Mouse (Mus musculus): ENCODE results near the gene Dnmt3b.
"Not testable (repeated sequence)": the region's sequence is repeated elsewhere in the genome, so short reads cannot be mapped to it uniquely, and the experiment has no call there.

Gene Dnmt3b

DNA sequence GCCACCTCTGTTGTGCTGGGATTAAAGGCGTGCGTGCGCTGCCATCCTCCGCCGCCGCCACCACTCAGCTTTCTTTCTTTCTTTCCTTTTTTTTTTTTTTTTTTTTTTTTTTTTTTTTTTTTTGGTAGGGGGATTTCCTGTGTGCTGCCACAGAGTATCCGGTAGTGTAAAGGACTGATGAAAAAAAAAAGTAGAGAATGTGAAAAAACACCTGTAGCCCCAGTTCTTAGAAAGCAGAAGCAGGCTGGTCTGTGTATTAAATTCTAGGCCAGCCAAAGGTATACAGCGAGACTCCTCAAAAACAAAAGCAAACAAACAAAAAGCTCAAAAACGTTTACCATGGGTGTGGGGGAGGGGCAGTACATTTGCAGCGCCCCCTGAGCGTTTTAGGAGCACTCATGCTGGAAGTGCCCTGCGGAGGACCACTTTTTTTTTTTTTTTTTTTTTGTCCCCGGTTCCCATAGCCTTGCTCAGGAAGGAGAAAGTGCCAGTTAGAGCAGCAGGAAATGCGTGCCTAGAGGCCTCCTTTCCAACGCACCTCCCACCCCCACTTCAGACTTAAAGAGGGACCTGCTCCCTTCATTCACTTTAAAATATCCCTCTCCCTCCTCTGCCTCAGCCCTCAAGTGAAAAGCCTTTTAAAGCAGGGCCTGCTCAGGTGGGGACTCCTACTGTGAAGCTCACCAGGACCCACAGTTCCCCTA is 10.1 kb upstream of the Dnmt3b start:
- DNase-seq, result peak; percentile 14

DNA sequence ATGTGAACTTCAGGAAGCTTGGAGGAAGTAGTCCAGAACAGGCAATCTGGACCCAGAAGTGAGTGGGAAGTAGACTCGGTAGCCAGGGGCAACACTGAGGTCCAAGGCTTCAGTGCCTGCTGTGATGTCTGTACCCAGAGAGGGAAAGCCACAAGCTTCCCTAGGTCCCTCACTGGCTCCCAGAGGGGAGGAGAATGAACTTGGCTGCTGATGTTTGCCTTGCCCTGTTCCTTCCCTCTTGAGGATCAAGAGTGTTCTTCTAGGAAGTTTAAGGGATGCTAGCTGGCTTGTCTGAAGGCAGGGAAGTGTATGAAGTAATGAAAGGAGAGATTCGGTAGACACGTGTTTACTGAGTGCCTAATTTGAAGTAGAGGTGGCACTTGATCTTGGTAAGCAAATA is 6.8 kb upstream of the Dnmt3b start:
- DNase-seq, result no peak

DNA sequence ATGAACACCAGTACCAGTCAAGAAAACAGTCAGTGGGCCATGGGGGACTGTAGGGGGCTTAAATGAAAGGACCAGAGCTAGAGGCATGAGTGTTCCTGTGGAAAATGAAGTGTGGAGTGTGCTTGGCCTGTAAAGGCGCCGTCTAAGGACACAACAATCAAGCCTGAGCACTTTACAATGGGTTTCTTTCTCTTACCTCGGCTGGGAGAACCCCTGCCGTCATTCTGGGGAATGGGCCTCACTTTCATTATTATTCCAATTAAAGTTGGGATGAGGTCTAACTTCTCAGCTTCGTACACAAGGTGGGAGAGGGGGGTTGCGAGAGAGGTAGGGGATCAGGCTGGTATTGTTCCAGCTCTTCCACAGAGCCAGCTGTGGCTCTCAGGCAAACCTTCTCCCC is 6.3 kb upstream of the Dnmt3b start:
- DNase-seq, result no peak

DNA sequence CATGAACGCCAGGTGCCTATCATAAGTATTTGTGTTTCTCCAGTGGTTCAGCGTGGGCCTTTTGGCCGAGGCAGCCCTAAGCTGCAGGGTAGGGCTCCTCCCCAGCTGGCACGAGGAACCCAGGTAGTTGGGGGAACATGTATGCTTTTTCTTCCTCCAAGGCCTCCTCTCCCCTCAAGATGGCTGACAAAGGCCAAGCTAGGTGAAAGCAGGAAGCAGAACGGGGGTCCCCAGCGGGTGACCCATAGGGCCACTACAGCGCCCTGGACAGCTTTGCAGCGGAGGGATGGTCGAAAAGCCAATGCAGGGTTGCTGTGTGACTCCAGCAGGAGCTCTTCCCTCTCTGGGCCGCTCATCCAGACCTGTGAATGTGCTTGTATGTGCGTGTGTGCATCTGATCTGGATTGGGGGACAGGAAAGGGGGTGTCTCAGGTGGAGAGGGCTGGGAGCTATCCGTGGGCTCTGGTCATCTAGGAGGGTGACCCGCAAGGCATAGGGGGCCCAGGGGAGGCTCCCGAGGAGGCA is 415 bp upstream of the Dnmt3b start:
- peak; percentile 9 for DNase-seq

DNA sequence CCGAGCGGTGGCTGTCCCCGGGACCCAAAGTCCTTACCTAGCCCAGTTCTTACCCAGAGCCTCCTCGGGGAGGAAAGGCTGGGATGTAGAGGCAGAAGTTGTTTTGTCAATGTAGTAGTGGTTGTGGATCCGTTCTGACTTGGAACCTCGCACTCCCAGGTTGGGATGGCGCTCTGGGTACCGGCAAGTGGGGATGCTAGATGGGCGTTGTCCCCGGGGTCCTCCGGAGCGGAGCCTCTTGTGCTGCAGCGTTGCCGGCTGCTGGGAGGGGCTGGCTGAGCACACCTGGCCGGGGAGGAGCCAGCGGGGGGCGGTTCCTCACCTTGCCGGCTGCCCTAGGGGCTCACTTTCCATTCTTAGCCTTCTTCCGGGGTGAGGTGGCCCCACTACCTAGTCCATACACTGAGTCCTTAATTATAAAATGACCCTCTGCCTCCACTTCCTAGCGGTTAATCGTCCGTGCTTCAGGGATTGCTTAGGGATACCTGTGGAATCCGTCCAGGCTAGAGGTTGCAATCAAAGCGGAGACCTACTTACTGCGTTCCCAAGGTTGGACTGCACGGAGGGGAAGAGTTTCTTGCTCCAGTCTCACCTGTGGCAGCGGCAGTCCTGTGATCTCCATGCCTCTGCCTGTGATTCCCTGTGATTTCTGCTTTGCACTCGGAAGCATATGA is 901 bp downstream of the Dnmt3b start:
- DNase-seq, result peak; percentile 45

DNA sequence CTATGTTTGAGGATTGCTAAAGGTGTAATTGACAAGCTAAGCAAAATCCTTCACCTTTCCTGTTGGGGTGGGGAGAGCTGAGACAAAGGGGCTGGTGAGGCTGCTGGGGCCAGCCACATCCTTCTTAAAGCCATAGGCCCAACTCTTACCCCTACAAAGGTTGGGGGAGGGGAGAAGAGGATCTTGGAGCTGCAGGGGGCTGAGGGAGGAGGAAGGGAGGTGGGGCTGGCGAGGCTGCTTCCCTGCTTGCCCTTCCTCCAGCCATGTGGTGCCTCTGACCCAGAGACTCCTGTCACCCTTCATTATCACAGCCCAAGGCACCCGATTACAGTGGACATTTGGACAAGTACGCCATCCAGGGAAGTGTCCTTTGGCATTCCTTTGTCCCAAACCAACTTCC is 2.4 kb downstream of the Dnmt3b start:
- no peak for DNase-seq

DNA sequence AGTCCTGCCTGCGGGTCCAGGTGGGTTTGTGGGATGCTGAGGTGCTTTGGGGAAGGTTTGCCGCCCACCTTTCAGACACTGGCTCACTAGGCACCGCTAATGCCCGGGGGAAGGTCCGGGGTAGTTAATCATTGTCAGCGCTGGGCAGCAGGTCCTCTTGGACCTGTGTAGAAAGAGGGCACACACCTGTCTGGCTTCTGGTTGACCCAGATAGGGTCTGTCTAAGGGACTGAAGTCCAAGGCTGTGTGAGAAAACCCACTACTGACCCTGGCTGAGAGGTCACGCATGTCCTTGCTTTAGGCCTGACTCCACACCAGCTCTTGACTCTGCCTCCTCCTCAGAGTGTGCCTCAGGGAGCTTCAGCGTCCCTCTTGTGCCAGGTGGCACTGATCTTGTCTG is 8.4 kb downstream of the Dnmt3b start:
- not testable (repeated sequence) for DNase-seq

DNA sequence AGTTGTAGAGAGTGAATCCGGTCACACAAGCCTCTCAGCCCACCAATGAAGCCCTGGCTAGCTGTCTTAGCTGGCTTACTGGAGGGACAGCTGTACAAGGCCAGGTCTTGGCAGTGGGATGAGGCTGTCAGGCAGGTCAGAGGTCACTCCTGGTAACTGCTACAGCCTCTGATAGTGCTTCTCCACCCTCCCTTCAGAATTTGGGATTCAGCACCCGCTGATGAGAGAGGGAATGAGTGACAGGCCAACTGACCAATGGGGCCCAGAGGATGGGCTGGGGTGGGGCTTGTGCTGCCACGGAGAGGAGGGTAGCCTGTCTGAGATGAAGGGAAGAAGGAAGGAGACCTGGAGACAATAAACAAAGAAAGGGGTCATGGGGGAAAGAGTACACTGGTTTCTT is 11.4 kb downstream of the Dnmt3b start:
- no peak for DNase-seq

DNA sequence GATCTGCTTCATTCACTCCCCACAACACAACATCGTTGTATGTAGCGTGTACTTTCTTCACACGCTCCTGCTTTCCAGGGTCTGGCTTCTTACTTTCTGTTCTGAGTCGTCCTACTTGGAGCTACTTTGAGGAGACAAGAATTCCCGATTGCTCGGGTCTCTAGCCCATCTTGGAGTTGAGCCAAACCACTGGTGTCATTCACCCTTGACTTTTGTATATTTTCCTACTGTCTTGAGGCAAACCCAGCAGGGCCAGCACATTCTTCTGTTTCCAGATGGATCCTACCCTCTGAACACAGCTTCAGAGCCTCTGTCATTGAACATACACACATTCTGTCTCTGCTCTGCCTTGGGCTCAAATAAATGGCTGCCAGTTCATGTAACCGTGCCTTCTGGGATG is 16.2 kb downstream of the Dnmt3b start:
- no peak for DNase-seq

DNA sequence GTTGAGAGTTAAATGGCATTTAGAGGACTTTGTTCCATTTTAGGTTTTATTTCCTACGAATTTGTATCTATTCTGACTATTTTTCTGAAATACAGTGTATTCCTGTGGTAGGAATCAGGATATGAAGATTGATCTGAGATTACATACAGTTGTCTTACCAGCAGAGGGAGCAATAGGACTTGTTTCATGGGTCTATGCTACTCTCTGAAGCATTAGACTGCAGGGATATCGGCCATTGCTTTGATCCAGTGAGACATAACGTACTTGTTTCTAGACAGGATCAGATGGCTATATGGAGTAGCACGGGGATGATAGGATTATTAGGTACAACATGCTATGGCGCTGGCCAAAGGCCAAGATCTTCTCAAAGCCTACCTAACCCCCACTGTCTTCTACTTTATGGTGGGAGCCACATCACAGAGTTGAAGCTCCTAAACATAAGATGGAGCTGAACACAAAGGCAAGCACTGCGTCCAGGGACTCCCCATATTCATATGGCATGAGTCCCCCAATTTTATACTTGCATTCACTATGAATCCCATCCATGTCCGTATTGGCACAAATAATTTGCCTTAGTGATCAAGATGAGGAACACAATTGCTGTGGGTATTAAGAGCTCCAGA is 19.6 kb downstream of the Dnmt3b start:
- DNase-seq, result no peak

DNA sequence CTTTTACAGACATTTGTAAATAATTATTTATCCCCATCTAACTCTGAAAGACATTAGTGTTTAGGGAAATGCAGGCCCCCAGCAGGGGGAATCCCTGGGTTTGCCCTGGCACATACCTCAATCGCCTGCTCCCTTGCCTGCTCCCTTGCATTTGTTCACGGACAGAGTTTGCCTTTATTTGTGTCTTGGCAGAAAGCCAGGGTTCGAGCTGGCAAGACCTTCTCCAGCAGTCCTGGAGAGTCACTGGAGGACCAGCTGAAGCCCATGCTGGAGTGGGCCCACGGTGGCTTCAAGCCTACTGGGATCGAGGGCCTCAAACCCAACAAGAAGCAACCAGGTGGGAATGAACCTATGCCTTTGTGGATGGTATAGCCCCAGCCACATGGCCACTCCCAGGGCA is 20.9 kb downstream of the Dnmt3b start:
- no peak for DNase-seq

DNA sequence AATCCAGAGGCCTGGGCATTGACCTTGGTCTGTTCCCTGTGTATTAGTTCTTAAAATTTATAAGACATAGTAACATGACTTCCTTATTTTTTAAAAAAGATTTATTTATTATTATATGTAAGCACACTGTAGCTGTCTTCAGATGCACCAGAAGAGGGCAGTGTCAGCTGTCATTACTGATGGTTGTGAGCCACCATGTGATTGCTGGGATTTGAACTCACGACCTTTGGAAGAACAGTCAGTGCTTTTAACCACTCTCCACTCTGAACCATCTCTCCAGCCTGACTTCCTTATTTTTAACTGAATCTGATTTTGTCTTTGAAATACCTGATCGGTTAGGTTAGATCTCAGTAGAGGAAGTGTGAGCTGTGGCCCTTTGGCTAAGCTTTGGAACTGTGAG is 23.4 kb downstream of the Dnmt3b start:
- DNase-seq, result no peak

DNA sequence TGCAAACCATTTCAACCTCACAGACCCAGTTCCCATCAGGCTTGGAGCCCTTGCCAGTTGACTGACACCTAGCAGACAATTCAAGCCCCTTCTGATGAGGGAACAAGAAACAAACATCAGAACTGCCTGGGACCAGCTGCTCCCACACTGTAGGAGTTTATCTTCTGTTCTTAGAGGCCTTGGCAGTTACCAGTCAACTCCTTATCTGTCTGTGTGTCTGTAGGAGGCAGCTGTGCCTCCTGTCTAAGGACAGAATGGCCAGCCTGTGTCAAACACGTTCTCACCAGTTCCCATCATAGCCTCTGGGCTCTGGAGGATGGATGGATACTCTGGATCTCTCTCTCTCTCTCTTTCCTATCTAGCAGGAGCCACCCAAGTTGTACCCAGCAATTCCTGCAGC is 26.1 kb downstream of the Dnmt3b start:
- DNase-seq, result not testable (repeated sequence)

DNA sequence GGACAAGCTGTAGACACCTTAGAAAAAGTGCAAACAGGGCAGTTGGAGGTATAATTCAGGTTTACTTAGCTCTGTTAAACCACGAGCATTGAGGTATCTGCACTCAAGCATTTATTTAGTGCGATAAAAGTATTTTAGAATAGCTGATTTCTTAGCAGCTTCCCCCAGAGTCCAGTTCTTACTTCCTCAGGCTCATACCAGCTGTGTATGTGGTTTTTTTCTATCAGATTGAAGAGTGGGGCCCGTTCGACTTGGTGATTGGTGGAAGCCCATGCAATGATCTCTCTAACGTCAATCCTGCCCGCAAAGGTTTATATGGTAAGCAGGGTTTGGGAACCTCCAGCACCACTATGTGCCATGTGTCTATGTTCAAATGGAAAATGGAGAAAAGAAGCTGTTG is 27.7 kb downstream of the Dnmt3b start:
- DNase-seq, result no peak

DNA sequence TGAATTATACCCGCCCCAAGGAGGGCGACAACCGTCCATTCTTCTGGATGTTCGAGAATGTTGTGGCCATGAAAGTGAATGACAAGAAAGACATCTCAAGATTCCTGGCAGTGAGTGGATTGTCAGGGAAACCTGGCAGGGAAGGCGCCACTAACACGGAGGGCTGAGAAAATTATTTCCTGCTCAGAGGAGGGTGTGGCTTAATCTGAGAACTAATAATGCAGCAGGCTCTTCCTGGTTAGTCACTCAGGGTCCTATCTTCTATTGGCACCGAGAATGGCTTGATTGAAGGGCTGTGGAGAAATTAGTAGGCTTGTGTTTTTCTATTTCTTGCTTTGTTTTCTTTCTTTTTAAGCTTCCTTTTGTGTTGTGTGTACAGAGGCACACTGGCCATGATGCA is 28.3 kb downstream of the Dnmt3b start:
- DNase-seq, result no peak

DNA sequence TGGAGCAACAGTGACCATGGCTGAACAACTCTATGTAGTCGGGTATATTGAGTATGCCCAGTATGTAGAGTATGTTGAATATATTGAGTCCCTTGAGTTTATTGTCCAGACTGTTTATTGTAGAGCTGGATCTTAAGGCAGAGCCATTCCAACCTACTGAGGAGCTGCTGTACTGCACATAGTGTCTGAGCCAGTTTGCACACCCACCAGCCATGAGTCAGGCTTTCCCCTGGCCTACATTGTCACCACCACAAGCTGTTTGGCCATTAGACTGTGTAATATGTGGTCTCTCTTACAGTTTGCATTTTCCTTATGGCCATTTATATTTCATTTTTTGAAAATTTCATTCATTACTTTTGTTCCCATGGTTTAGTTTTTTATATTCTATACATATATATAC is 30.7 kb downstream of the Dnmt3b start:
- DNase-seq, result no peak

DNA sequence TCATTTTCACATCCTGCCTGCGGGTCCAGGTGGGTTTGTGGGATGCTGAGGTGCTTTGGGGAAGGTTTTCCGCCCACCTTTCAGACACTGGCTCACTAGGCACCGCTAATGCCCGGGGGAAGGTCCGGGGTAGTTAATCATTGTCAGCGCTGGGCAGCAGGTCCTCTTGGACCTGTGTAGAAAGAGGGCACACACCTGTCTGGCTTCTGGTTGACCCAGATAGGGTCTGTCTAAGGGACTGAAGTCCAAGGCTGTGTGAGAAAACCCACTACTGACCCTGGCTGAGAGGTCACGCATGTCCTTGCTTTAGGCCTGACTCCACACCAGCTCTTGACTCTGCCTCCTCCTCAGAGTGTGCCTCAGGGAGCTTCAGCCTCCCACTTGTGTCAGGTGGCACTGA is 44.2 kb downstream of the Dnmt3b start:
- DNase-seq, result not testable (repeated sequence)

DNA sequence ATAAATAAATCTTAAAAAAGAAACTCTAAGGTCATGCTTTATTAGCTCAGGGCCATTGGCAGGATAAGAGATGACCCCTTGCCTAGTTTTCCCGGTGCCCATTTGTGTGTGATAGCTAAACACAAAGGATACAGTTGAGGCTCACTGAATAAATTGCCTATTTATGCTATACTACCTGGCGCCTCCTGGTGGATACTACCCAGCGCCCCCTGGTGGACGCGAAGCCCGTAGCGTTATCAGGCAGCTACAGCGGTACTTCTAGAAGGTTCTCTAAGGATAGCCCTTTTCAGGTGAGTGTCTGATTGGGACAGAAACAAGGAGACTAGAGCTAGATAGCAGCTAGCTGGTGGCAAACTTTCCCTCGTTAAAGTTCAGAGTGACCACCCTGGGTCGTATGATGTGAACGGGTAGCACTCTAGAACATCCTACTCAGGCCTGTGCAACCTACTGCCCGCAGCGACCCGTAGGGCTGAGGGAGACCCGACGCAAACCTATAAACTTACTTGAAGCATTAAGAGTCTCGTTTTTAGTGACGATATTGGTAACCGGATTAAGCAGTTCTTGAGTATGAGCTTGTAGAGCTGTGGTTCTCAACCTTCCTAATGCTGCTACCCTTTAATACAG is 45.3 kb downstream of the Dnmt3b start:
- peak; percentile 69 for DNase-seq

DNA sequence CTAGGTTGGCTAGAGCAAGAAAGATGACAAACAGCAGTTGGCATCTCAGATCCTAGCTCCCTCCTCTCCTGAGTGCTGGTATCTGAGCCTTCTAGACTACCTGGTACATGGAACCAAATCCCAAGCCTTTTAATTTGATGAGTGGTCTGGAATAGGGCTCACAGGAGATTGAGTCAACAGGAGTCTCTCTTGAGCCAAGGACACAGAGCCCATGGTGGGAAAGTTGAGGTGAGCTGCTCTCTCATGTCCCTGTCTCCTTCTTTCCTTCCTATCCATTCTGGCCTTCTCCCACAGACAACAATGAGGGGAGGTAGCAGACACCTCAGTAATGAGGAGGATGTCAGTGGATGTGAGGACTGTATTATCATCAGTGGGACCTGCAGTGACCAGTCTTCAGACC is 47.1 kb downstream of the Dnmt3b start, which contains the start of gene Dnmt3c:
Gene Dnmt3c, plus strand, starts transcription at position 301 of the 400 bp plus-strand sequence.
- DNase-seq, result no peak

DNA sequence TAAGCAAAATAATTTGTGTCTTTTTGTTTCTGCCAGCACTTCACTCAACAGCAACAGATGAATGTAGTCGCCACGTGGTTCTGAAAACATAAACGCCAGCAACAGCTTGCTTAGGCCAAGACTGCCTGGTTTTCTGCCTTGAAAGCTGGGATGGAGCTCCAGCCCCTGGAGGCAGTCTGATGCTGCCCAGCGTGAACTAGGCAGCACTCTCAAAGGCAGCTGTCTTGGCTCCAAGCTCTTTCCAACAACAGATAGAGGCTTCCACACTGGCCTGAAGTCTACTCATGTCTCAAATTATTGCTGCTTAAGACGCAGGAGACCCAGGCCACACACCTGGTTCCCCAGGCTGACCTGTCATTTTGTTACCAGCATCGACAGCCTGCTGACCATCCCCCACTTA is 54.1 kb downstream of the Dnmt3b start:
- no peak for DNase-seq

DNA sequence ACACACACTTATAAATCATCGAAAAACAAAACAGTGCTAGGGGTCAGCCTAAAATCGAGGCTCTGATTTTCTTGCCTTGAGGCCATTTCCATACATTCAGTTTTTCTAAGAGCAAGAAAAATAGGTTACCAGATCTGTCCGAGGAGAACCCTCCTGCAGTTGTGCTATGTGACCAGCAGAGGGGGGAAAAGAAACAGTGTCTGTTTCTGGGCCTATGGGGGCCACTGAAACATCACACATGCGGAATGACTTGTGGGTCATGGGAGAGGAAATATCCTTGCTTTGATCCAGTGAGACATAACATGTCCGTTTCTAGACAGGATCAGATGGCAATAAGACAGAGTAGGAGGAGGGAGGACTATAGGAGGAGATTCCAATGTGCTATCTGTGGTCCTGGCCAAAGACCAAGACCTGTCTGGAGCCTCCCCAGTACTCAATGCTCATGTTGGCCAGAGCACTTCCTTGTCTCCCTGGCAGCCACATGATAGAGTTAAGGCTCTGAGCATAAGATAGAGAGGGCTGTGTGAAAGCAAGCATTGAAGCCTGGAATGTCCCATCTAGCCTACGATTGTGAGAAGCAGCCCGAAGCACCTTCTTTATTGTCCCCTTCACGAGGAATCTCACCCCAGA is 61.6 kb downstream of the Dnmt3b start:
- DNase-seq, result peak; percentile 37

DNA sequence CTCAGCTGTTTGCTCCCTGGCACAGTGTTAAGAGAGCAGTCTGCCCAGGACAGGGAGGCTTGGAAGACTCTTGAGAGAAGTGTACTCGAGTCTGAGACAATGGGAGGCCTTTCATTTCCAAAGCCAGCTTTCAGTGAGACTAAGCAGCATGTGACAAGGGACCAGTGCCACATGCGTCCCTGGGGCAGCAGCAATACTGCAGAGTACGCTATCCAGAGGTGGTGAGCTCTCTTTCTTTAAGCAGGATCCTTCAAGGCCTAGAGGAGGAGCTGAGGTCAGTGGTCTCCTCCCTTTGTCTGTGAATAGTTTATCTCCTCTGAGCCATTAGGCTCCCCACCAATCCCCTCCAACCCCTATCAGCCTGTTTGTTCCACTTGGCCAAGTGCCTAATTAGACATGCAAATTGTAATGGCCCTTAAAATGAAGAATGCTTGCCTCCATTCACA is 63.4 kb downstream of the Dnmt3b start:
- no peak for DNase-seq

DNA sequence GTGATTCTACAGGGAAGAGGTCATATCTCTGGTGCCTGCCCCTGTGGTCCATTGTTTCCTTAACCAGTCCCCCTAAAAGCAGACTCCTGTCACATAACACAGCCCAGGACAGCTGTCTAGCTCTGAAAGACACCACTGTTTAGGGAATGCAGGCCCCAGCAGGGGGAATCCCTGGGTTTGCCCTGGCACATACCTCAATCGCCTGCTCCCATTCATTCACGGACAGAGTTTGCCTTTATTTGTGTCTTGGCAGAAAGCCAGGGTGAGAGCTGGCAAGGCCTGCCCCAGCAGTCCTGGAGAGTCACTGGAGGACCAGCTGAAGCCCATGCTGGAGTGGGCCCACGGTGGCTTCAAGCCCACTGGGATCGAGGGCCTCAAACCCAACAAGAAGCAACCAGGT is 64.0 kb downstream of the Dnmt3b start:
- DNase-seq, result no peak
